Mouse (Mus musculus): ENCODE data around the gene Sult2a2. TPM values are rescaled to one million over a fixed set of nuclear protein-coding genes. Genes with fewer than 3 reads are reported as not detected.
"Not testable (repeated sequence)": the region's sequence is repeated elsewhere in the genome, so short reads cannot be mapped to it uniquely, and the experiment has no call there.

Sult2a2 gene
- total RNA-seq (2017), result not detected in 2 replicates

DNA sequence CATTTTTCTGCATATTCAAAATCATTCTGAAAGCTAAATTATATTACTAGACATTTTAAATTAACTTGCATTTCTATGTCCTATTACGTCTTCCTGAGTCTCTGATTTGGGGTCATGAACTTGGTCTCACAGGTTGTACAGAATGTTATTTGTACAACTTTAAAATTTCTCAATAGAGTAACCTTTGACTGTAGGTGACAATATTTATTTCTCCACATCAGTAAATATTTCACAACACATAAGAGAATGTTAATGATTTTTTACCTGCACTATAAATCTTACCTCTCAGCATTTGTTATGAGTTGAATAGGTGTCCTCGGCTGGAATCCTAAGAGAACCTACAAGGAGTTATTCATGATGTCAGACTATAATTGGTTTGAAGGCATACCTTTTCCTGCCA lies at the start of gene Sult2a2:
Gene Sult2a2 (plus strand): TSS at position 301 of the 400 bp plus-strand sequence.
- not testable (repeated sequence) for ATAC-seq (replicated peaks in 1 of 2; ENCODE audit: insufficient read depth in 1 of 2, low FRiP score in 2 of 2, low TSS enrichment in 1 of 2, low read depth in 1 of 2, poor library complexity in 2 of 2, severe bottlenecking in 2 of 2)

DNA sequence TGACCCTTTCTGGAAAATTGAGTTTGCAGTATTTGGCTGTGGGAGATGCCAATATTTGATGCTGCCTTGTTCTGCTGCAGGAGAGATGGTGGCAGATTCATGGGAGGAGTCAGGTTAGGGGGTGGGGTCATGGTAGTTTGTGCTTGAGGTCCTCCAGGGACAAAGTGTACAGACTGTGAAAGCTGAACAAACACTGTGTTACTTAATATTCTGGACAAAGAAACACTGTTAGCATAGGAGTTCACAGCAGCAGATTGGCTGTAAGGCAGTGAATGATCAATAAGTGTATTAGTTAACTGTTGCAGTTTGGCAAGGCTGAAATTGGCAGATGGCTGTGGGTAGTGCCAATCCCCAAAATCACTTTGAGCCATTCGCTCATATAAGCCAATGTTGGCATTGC lies 80.6 kb downstream of the Sult2a2 start:
- ATAC-seq (replicated peaks in 1 of 2; ENCODE audit: insufficient read depth in 1 of 2, low FRiP score in 2 of 2, low TSS enrichment in 1 of 2, low read depth in 1 of 2, poor library complexity in 2 of 2, severe bottlenecking in 2 of 2), result no peak

Other genes starting within 250 kb of the Sult2a2 start
- gene Bsph2, start 162.4 kb upstream of the Sult2a2 start, total RNA-seq (2017), result not detected in 2 replicates
- gene Sult2a5, start 109.5 kb upstream of the Sult2a2 start, total RNA-seq (2017), result not detected in 2 replicates
- gene Sult2a1, start 103.9 kb downstream of the Sult2a2 start, total RNA-seq (2017), result not detected in 2 replicates